Mouse (Mus musculus) neural tube, embryonic 15.5 days (tissue): ENCODE data around the gene Arf5. TPM values are rescaled to one million over a fixed set of nuclear protein-coding genes. Genes with fewer than 3 reads are reported as not detected.

Experiments used
- ATAC-seq: fragments of 200-750 bp; cut with Nextera tagmentation; 2 replicates; pipeline ENCODE4 v1.8.0; 2017; ENCODE audit warnings: mild to moderate bottlenecking, moderate TSS enrichment, moderate library complexity; ENCODE audit not compliant: low FRiP score
- H3K27ac ChIP-seq: fragments of 300-500 bp; sonication (generic); replicated peaks from 2 replicates; pipeline ENCODE4 v1.5.1; 2015; ENCODE audit warnings: mild to moderate bottlenecking, inconsistent platforms
- H3K27me3 ChIP-seq: fragments of 300-500 bp; sonication (generic); replicated peaks from 2 replicates; pipeline ENCODE4 v1.6.1; 2015; ENCODE audit warnings: inconsistent platforms
- H3K36me3 ChIP-seq: fragments of 300-500 bp; sonication (generic); 2 replicates; pipeline ENCODE4 v1.6.1; 2015; ENCODE audit warnings: inconsistent platforms
- H3K4me1 ChIP-seq: fragments of 300-500 bp; sonication (generic); 2 replicates; pipeline ENCODE4 v1.6.1; 2015; ENCODE audit warnings: inconsistent platforms
- H3K4me2 ChIP-seq: fragments of 300-500 bp; sonication (generic); 2 replicates; pipeline ENCODE4 v1.6.1; 2015; ENCODE audit warnings: inconsistent platforms, mild to moderate bottlenecking, moderate library complexity
- H3K4me3 ChIP-seq: fragments of 300-500 bp; sonication (generic); replicated peaks from 2 replicates; pipeline ENCODE4 v1.5.1; 2015; ENCODE audit warnings: mild to moderate bottlenecking, inconsistent platforms
- H3K9ac ChIP-seq: fragments of 300-500 bp; sonication (generic); replicated peaks from 2 replicates; pipeline ENCODE4 v1.6.1; 2015; ENCODE audit warnings: mild to moderate bottlenecking, inconsistent platforms
- H3K9me3 ChIP-seq: fragments of 300-500 bp; sonication (generic); replicated peaks from 2 replicates; pipeline ENCODE4 v1.6.1; 2016; ENCODE audit warnings: inconsistent platforms
- WGBS: fragments of 180-500 bp; shearing (Covaris S2); methylation state at CpG from one replicate; pipeline ENCODE4 v1.1.7; 2015; ENCODE audit warnings: mixed read lengths; 5-methylcytosine and 5-hydroxymethylcytosine counted together
- polyA plus RNA-seq: library from polyadenylated mRNA; unstranded; fragments of >200 nt; fragmentation: Nextera tagmentation; extraction: Ambion mirVana; gene quantifications from 2 replicates; pipeline ENCODE4 v1.2.1, GENCODE M21; 2015

Gene Arf5
- polyA plus RNA-seq, 1 experiment from 2014 or later = 444 TPM

DNA sequence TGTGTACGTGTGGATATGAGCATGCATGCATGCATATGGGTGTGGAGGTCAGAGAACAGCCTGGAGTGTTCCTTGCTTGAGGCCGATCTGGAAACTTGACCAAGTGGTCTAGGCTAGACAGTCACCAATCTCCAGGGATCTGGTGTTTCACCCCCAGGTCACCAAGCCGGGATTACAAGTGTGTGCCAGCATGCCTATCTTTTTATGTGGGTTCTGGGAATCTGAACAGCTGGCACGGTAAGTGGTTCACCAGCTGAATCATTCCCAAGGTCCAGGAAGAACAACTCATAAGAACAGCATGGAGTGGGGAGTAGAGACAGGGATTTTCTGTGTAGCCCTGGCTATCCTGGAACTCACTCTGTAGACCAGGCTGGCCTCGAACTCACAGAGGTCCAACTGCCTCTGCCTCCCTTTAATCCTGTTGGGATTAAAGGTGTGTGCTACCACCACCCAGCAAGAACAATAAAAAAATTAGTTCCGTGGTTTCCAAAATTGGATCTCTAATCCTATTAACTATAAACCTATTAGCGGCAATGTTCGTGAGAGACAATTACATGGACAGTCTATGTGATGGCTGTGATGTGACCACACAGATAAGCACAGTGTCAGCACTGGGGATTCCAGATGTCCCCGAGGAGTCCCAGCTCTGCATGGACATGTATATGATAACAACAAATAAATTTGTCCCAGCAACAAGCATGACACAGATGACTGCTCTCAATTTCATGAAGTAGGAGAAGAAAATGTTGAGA is 48.1 kb downstream of the Arf5 start:
- WGBS = 85% methylated on average over 9 of the region's 9 CpGs
- no peaks in the 10 kb centered on the region for H3K36me3 ChIP-seq
- H3K27ac ChIP-seq = no peak overlapping the region
- ATAC-seq = no peak
- no peaks in the 10 kb centered on the region for H3K27me3 ChIP-seq
- H3K9ac ChIP-seq = no peak overlapping the region
- H3K4me3 ChIP-seq = no peak overlapping the region
- H3K4me1 ChIP-seq = no peaks in the 10 kb centered on the region
- H3K9me3 ChIP-seq = no peaks in the 10 kb centered on the region
- no peak overlapping the region for H3K4me2 ChIP-seq

DNA sequence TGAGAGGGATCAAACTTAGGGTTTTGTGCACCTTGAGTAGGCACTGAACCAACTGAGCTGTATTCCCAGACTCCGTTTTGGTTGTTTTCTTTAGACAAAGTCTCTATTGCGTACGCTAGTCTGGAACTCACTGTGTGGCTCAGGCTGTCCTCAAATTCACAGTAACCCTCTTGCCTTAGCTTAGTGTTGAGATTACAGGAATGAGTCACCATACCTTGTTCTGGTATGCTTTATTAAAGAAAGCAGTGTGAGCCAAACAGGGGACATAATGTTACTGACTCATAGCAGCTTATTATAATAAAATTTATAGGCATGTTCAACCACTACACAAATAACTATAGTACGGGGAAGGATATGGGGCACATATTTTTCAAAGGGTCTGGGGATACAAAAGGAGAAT is 50.9 kb downstream of the Arf5 start:
- Histone ChIP-seq H3K9me3 (no peaks in the 10 kb centered on the region), H3K4me1 (0 out of 2 replicates have a peak, but pooled peaks cover 2% of the 10 kb centered on the region), H3K36me3 (no peaks in the 10 kb centered on the region), H3K27ac (no peak overlapping the region), H3K4me3 (no peak overlapping the region), H3K27me3 (no peaks in the 10 kb centered on the region), H3K4me2 (no peak overlapping the region), H3K9ac (no peak overlapping the region)
- no peak for ATAC-seq
- 93% methylated on average over 4 of the region's 4 CpGs for WGBS

DNA sequence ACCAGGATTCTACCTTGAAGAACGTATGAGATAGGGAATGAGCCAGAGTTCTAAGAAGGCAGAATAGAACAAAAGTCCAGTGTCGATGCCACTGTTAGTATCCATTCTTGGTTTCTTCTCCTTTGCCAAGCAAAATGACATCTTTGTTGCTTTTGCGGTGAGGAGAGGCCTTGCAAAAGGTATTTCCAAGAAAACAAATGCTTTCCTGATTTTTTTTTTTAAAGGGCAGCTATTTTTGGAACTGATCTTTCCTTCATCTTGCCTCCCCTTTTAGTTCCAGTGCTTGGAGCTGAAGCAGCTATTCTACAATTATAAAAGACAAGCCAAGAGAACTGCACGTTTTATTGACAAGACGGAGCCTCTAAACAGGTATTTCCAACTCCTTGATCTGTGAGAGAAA is 51.5 kb downstream of the Arf5 start, which contains the start of gene Snd1:
Gene Snd1 (plus strand): TSS at position 301 of the 400 bp plus-strand sequence.
- no peaks in the 10 kb centered on the region for H3K27me3 ChIP-seq
- ATAC-seq = no peak
- no peaks in the 10 kb centered on the region for H3K36me3 ChIP-seq
- no peak within 1 kb of the TSS for H3K4me3 ChIP-seq
- 0 out of 2 replicates have a peak, but pooled peaks cover 5% of the 10 kb centered on the region for H3K4me1 ChIP-seq
- H3K9ac ChIP-seq = no peak within 1 kb of the TSS
- 84% methylated on average over 5 of the region's 5 CpGs for WGBS
- H3K9me3 ChIP-seq = no peaks in the 10 kb centered on the region
- H3K27ac ChIP-seq = no peak within 1 kb of the TSS
- H3K4me2 ChIP-seq = no peak within 1 kb of the TSS

Other genes with a start within 250 kb of the Arf5 start
- 21.1 and 21.3 TPM in 2 replicates for gene Zfp800, start 25.6 kb upstream of the Arf5 start, polyA plus RNA-seq
- not detected in 2 replicates for gene Fscn3, start 4.2 kb downstream of the Arf5 start, polyA plus RNA-seq
- 11.0 and 12.8 TPM in 2 replicates for gene Gcc1, start 4.8 kb downstream of the Arf5 start, polyA plus RNA-seq
- gene Pax4, start 25.8 kb downstream of the Arf5 start, polyA plus RNA-seq = not detected in 2 replicates
- 71.1 and 86.1 TPM in 2 replicates for gene Snd1, start 51.6 kb downstream of the Arf5 start, polyA plus RNA-seq